Mouse (Mus musculus): ENCODE measurements around the gene Mei1. TPM values are rescaled to one million over a fixed set of nuclear protein-coding genes. Genes with fewer than 3 reads are reported as not detected.
A peak's percentile ranks its signal among the peaks of the same experiment; 100 is the strongest.

The Mei1 gene
- total and polyA plus RNA-seq, 2 experiments from 2014 or later = 0.21 to 0.24 TPM

DNA sequence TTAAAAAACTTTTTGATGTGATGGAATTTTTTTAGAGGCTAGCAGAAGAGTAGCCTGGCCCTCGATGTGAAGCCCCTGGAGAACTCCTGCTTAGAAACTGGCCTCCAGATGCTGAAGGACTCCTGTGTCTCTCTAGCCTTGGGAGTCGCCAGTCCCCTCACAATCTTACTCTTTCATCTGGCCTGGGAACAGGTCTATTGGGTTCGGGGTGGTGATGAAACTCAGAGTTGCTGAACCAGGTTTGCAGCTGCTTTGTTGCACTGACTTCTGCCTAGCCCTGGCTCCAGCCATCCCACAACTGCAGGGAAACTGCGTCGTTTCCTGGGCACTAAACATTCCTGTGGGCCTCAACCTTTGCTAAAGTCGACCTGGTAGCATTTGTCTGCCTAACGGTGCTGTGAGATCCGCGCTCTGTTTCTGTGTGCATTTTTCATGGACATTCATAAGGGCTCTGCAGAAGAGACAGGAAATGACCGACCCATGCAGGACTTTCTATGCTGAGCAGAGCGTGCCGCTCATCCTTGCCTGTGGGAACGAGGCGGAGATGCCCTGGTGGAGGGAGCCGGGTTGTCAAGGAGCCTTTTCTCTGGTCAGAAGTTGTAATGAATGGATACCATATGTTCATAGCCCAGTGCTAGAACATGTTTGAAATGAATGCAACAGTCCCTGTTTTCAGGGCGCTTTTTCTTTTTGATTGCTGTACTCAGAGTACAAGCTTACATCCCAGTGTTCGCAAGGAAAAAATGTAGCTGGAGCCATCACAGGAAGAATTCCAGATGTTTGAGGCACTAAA, 88.6 kb downstream of the Mei1 start:
- no peak overlapping the region for H3K27ac ChIP-seq
- H3K9ac ChIP-seq (replicated peaks; ENCODE audit: low read length) = no peak overlapping the region
- no peaks in the 10 kb centered on the region for H3K36me3 ChIP-seq (ENCODE audit: insufficient read depth, low read length)
- H3K9me3 ChIP-seq (ENCODE audit: low read length) = no peaks in the 10 kb centered on the region
- no peak for DNase-seq (ENCODE audit: low spot score)
- 0 out of 2 replicates have a peak, but pooled peaks have one; percentile 6 for TF ChIP-seq CTCF (IDR thresholded peaks at IDR 0.05; ENCODE audit: low read depth)
- H3K4me2 ChIP-seq (ENCODE audit: low read depth, low read length) = no peak overlapping the region
- H3K4me3 ChIP-seq (ENCODE audit: low read length) = no peak overlapping the region
- no peaks in the 10 kb centered on the region for H3K27me3 ChIP-seq (ENCODE audit: insufficient read depth, low read length)
- no peak for ATAC-seq
- peaks cover 4% of the 10 kb centered on the region; the same call in 1 of the 2 replicates for H3K4me1 ChIP-seq (ENCODE audit: insufficient read depth, low read length)
- WGBS = 63% methylated on average over 17 of the region's 17 CpGs

GRCm38 (mm10) chr15:82159471-82159870, 89.7 kb downstream of the Mei1 start:
- H3K9me3 ChIP-seq (ENCODE audit: low read length) = no peaks in the 10 kb centered on the region
- H3K4me2 ChIP-seq (ENCODE audit: low read depth, low read length) = no peak overlapping the region
- WGBS = 79% methylated on average over 9 of the region's 9 CpGs
- no peaks in the 10 kb centered on the region for H3K27me3 ChIP-seq (ENCODE audit: insufficient read depth, low read length)
- H3K36me3 ChIP-seq (ENCODE audit: insufficient read depth, low read length) = no peaks in the 10 kb centered on the region
- no peak overlapping the region for H3K4me3 ChIP-seq (ENCODE audit: low read length)
- no peak overlapping the region for H3K27ac ChIP-seq
- DNase-seq (ENCODE audit: low spot score) (no peak), ATAC-seq (no peak)
- peaks cover 4% of the 10 kb centered on the region; the same call in 1 of the 2 replicates for H3K4me1 ChIP-seq (ENCODE audit: insufficient read depth, low read length)
- TF ChIP-seq CTCF (IDR thresholded peaks at IDR 0.05; ENCODE audit: low read depth) = no peak
- H3K9ac ChIP-seq (replicated peaks; ENCODE audit: low read length) = no peak overlapping the region

DNA sequence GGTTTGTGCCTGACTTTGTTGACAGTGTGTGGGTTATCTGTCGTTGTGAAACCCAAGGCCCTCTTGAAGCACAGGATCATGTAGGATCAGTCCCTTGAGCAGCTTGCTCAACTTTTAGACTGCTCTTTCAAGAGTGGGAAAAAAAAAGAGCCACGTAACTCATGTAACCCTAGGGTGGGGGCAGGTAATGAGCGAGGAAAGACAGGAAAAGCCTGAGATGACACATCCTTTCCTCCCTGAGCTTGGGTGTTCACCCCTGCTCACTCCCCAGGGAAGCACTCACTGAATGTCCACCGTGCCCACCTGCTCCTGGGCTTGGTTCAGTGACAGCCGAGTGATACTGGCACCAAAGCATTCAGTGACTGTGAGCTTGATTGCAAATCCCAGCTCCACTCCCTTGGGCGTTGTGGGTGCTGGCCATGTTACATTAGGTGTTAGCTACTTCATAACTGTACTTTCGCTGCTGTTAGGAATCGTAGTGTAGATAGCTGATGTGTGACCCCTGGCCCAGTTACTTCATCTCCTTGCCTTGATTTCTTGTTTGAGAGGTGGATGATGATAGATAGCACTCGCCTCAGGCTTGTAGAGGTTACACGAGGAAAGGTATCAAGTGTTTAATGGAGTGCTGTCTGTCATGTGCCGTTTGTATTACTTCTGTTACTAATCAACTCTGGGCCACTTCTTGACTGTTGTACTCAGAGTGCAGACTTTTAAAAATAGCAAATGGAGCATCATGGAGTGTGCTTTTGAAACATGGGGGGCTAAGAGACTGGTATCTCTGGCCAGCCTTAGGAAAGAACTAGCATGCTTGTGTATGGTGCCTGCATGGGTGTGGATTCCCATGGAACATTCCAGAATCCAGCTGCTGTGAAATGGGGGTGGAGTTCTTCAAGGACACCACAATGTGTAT, 91.2 kb downstream of the Mei1 start:
- 77% methylated on average over 11 of the region's 11 CpGs for WGBS
- H3K4me3 ChIP-seq (ENCODE audit: low read length) = no peak overlapping the region

GRCm38 (mm10) chr15:82161965-82162600, 92.3 kb downstream of the Mei1 start:
- H3K4me1 ChIP-seq (ENCODE audit: insufficient read depth, low read length) = peaks cover 15% of the 10 kb centered on the region; the same call in 1 of the 2 replicates
- WGBS = 88% methylated on average over 12 of the region's 12 CpGs
- no peaks in the 10 kb centered on the region for H3K27me3 ChIP-seq (ENCODE audit: insufficient read depth, low read length)
- no peak for TF ChIP-seq CTCF (IDR thresholded peaks at IDR 0.05; ENCODE audit: low read depth)
- no peak overlapping the region for H3K4me3 ChIP-seq (ENCODE audit: low read length)
- ATAC-seq (no peak), DNase-seq (ENCODE audit: low spot score) (no peak)
- H3K9me3 ChIP-seq (ENCODE audit: low read length) = no peaks in the 10 kb centered on the region
- no peaks in the 10 kb centered on the region for H3K36me3 ChIP-seq (ENCODE audit: insufficient read depth, low read length)
- H3K9ac ChIP-seq (replicated peaks; ENCODE audit: low read length) = no peak overlapping the region
- no peak overlapping the region for H3K27ac ChIP-seq
- H3K4me2 ChIP-seq (ENCODE audit: low read depth, low read length) = no peak overlapping the region

More for the DNA sequence above, 91.2 kb downstream of the Mei1 start:
- TF ChIP-seq CTCF (IDR thresholded peaks at IDR 0.05; ENCODE audit: low read depth) = no peak
- Histone ChIP-seq H3K9me3 (ENCODE audit: low read length) (no peaks in the 10 kb centered on the region), H3K36me3 (ENCODE audit: insufficient read depth, low read length) (no peaks in the 10 kb centered on the region), H3K27me3 (ENCODE audit: insufficient read depth, low read length) (no peaks in the 10 kb centered on the region), H3K4me2 (ENCODE audit: low read depth, low read length) (no peak overlapping the region), H3K27ac (peak overlapping the region; percentile 11; the same call in 1 of the 2 replicates), H3K4me1 (ENCODE audit: insufficient read depth, low read length) (peaks cover 8% of the 10 kb centered on the region; the same call in 1 of the 2 replicates), H3K9ac (replicated peaks; ENCODE audit: low read length) (no peak overlapping the region)
- DNase-seq (ENCODE audit: low spot score) = no peak
- ATAC-seq = no peak

DNA sequence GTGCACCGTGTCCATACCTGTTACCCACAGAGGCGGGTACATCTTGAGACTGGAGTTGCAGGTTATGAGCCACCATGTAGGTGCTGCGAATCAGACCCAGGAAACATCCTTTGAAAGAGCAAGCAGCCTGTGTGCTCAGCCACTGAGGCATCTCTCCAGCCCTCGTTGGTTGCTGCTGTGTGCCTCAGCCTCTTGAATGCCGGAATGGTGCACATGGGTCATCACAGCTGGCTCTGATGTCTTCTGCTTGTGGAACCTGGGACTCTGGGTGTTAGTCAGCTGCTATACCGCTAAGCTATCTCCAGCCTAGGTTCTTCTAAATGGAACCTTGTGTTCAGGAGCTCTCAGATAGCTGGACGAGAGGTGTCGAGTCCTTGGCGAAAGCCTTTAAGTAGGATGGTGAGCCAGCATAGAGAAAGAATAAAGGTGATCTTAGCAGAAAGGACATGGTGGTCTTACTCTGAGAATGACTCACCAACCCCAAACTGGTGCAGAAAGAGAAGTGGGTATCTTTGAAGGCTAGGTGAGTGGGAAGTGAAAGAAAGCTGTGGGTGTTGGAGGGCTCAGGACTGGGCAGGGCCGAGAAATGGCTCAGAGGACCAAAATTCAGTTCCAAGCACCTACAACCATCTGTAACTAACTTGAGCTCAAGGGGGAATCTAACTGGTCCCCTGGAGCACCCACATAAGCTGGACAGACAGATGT, 93.7 kb downstream of the Mei1 start:
- no peak for TF ChIP-seq CTCF (IDR thresholded peaks at IDR 0.05; ENCODE audit: low read depth)
- ATAC-seq (no peak), DNase-seq (ENCODE audit: low spot score) (no peak)
- Histone ChIP-seq H3K27me3 (ENCODE audit: insufficient read depth, low read length) (no peaks in the 10 kb centered on the region), H3K36me3 (ENCODE audit: insufficient read depth, low read length) (no peaks in the 10 kb centered on the region), H3K4me1 (ENCODE audit: insufficient read depth, low read length) (peaks cover 15% of the 10 kb centered on the region; the same call in 1 of the 2 replicates), H3K4me2 (ENCODE audit: low read depth, low read length) (no peak overlapping the region), H3K9me3 (ENCODE audit: low read length) (no peaks in the 10 kb centered on the region), H3K9ac (replicated peaks; ENCODE audit: low read length) (no peak overlapping the region), H3K27ac (no peak overlapping the region), H3K4me3 (ENCODE audit: low read length) (no peak overlapping the region)
- WGBS = 80% methylated on average over 10 of the region's 10 CpGs

DNA sequence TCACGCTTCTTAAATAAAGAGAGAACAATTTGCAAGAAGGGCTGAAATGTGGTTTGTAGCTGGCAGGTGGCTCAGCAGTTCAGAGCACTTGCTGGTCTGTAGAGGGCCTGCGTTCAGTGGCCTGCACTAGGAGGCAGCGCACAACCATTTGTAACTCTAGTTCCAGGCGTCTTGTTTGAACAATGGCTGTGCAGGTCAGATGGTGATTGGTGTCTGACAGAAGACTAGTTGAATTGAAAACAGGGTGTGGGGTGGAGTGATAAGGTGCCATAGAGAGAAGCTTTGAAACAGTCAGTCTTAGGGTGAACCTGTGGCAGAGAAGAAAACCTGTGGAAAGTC, 94.2 kb downstream of the Mei1 start:
- no peak overlapping the region for H3K4me2 ChIP-seq (ENCODE audit: low read depth, low read length)
- no peak overlapping the region for H3K27ac ChIP-seq
- H3K27me3 ChIP-seq (ENCODE audit: insufficient read depth, low read length) = no peaks in the 10 kb centered on the region
- no peaks in the 10 kb centered on the region for H3K36me3 ChIP-seq (ENCODE audit: insufficient read depth, low read length)
- WGBS = 55% methylated on average over 4 of the region's 4 CpGs
- peak; percentile 18; the same call in 1 of the 2 replicates for TF ChIP-seq CTCF (IDR thresholded peaks at IDR 0.05; ENCODE audit: low read depth)
- no peaks in the 10 kb centered on the region for H3K9me3 ChIP-seq (ENCODE audit: low read length)
- H3K4me3 ChIP-seq (ENCODE audit: low read length) = no peak overlapping the region
- H3K9ac ChIP-seq (replicated peaks; ENCODE audit: low read length) = no peak overlapping the region
- peaks cover 15% of the 10 kb centered on the region; the same call in 1 of the 2 replicates for H3K4me1 ChIP-seq (ENCODE audit: insufficient read depth, low read length)
- no peak for DNase-seq (ENCODE audit: low spot score)
- no peak for ATAC-seq

Measured in hindbrain, postnatal 0 days (tissue).